In the genomic region with DNA sequence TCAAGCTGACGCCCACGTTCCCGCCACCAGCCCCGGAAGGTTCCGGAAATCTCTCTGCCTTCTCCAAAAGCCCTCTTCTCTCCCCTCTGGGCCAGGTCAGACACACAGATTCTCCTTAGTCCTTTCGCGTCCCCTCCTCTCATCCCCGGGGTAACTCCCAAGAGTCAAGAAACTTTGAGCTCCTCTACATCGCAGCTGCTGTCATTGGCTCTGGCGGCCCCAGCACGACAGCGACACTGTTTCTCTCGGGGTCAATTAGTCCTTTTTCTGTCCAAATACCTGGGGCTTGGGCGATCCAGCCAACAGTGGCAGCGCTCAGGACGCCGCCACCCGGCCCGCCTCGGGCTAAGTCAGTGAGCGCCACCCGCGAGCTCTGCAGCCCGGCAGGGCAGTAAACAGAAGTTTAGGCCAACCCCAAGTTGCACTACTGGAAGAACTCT, we compare ENCODE assay signal across 7 mouse cellular contexts. TPM values are rescaled to one million over a fixed set of nuclear protein-coding genes. Genes with fewer than 3 reads are reported as not detected.
DNase-seq lines count a peak whose midpoint lies in the region; ATAC-seq and TF ChIP-seq lines count a peak whose summit lies in the region.

No protein-coding gene starts in this region.

- peak overlapping the region; percentile 86 for H3K4me3 ChIP-seq in cerebellum, adult 2 months (replicated peaks; ENCODE audit: insufficient read depth, low read depth, low read length)
- peak overlapping the region; percentile 73 for H3K4me3 ChIP-seq in forebrain, postnatal 0 days (ENCODE audit: low read depth, low read length)
- peak overlapping the region; percentile 62 for H3K4me3 ChIP-seq in limb, embryonic 15.5 days
- peak overlapping the region; percentile 84 for H3K4me3 ChIP-seq in midbrain, postnatal 0 days (ENCODE audit: low read depth, low read length)

- no peak for TF ChIP-seq CTCF in cerebellum, adult 2 months (IDR thresholded peaks at IDR 0.05; ENCODE audit: borderline replicate concordance, insufficient read depth, low read depth, low read length)
- TF ChIP-seq CTCF in forebrain, postnatal 0 days (IDR thresholded peaks at IDR 0.05; ENCODE audit: low read depth) = no peak
- TF ChIP-seq CTCF in midbrain, postnatal 0 days (IDR thresholded peaks at IDR 0.05) = no peak

- peak; percentile 51 for DNase-seq in adrenal gland, postnatal 10 days
- peak; percentile 67 to 73 for DNase-seq in cerebellum, adult 2 months
- peak; percentile 33 for DNase-seq in forebrain, postnatal 0 days
- peak; percentile 72 for DNase-seq in kidney, adult 18-20 months
- DNase-seq in midbrain, postnatal 0 days (ENCODE audit: low spot score) = peak; percentile 57

- peak overlapping the region; percentile 96 for H3K4me2 ChIP-seq in forebrain, postnatal 0 days (ENCODE audit: low read depth)
- peak overlapping the region; percentile 100 for H3K4me2 ChIP-seq in limb, embryonic 15.5 days
- peak overlapping the region; percentile 97 for H3K4me2 ChIP-seq in midbrain, postnatal 0 days (ENCODE audit: low read depth, low read length, poor library complexity, severe bottlenecking)

- under 1% methylated on average over 24 of the region's 24 CpGs for WGBS in cerebellum, adult 2 months
- under 1% methylated on average over 24 of the region's 24 CpGs for WGBS in forebrain, postnatal 0 days
- under 1% methylated on average over 24 of the region's 24 CpGs for WGBS in limb, embryonic 15.5 days
- WGBS in midbrain, postnatal 0 days = under 1% methylated on average over 24 of the region's 24 CpGs

- no peaks in the 10 kb centered on the region for H3K4me1 ChIP-seq in cerebellum, adult 2 months (ENCODE audit: control insufficient read depth, insufficient read depth, low read length)
- H3K4me1 ChIP-seq in forebrain, postnatal 0 days (ENCODE audit: insufficient read depth) = peaks cover 8% of the 10 kb centered on the region; the same call in 1 of the 2 replicates
- H3K4me1 ChIP-seq in limb, embryonic 15.5 days = peaks cover 32% of the 10 kb centered on the region
- H3K4me1 ChIP-seq in midbrain, postnatal 0 days (ENCODE audit: insufficient read depth, low read length) = no peaks in the 10 kb centered on the region; the same call in 1 of the 2 replicates

- peak overlapping the region; percentile 40 for H3K9ac ChIP-seq in forebrain, postnatal 0 days
- H3K9ac ChIP-seq in limb, embryonic 15.5 days = peak overlapping the region; percentile 26; the same call in 1 of the 2 replicates
- peak overlapping the region; percentile 52 for H3K9ac ChIP-seq in midbrain, postnatal 0 days (replicated peaks; ENCODE audit: low read length, poor library complexity, severe bottlenecking)

- H3K36me3 ChIP-seq in forebrain, postnatal 0 days (ENCODE audit: insufficient read depth) = no peaks in the 10 kb centered on the region
- no peaks in the 10 kb centered on the region for H3K36me3 ChIP-seq in limb, embryonic 15.5 days
- no peaks in the 10 kb centered on the region for H3K36me3 ChIP-seq in midbrain, postnatal 0 days (ENCODE audit: insufficient read depth, low read length)

- H3K27ac ChIP-seq in cerebellum, adult 2 months (ENCODE audit: insufficient read depth, low read length) = peak overlapping the region; percentile 62; the same call in 1 of the 2 replicates
- peak overlapping the region; percentile 74 for H3K27ac ChIP-seq in forebrain, postnatal 0 days (ENCODE audit: low read depth, low read length)
- no peak overlapping the region for H3K27ac ChIP-seq in limb, embryonic 15.5 days
- peak overlapping the region; percentile 59 for H3K27ac ChIP-seq in midbrain, postnatal 0 days (ENCODE audit: low read depth, low read length)

- no peaks in the 10 kb centered on the region for H3K27me3 ChIP-seq in cerebellum, adult 2 months (ENCODE audit: control insufficient read depth, insufficient read depth, low read length)
- peaks cover 18% of the 10 kb centered on the region for H3K27me3 ChIP-seq in forebrain, postnatal 0 days (ENCODE audit: insufficient read depth, low read length)
- H3K27me3 ChIP-seq in limb, embryonic 15.5 days = peaks cover 62% of the 10 kb centered on the region
- H3K27me3 ChIP-seq in midbrain, postnatal 0 days (ENCODE audit: insufficient read depth, low read length) = no peaks in the 10 kb centered on the region

- no peaks in the 10 kb centered on the region for H3K9me3 ChIP-seq in forebrain, postnatal 0 days (ENCODE audit: low read length)
- no peaks in the 10 kb centered on the region for H3K9me3 ChIP-seq in limb, embryonic 15.5 days
- no peaks in the 10 kb centered on the region for H3K9me3 ChIP-seq in midbrain, postnatal 0 days (ENCODE audit: low read length)

- no peak for TF ChIP-seq POLR2A in cerebellum, adult 2 months (IDR thresholded peaks at IDR 0.05; ENCODE audit: borderline replicate concordance, insufficient read depth, low read length)

- no peak for ATAC-seq in forebrain, postnatal 0 days
- ATAC-seq in limb, embryonic 15.5 days (ENCODE audit: insufficient number of reproducible peaks, low FRiP score, low TSS enrichment, low read depth) = no peak
- ATAC-seq in midbrain, postnatal 0 days (ENCODE audit: low FRiP score) = peak; percentile 24; the same call in 1 of the 2 replicates
- no peak for ATAC-seq in frontal cortex, adult (ENCODE audit: low TSS enrichment)

RNA-seq across cellular contexts. Expression of a gene that starts 1.5 kb away (rescaled TPM):
- total RNA-seq in adrenal gland, postnatal 10 days (2021) = 1 to 10 TPM; 1.2 to 1.4 TPM
- 7.0 and 7.6 TPM in 2 replicates for polyA plus RNA-seq in cerebellum, adult 2 months (2012; rRNA removed)
- total RNA-seq in forebrain, postnatal 0 days (2014; rRNA removed) = 43.9 and 53.5 TPM in 2 replicates
- polyA plus RNA-seq in forebrain, postnatal 0 days (2015; fragmentation: Nextera tagmentation; extraction: Ambion mirVana) = 3.9 and 9.3 TPM in 2 replicates
- polyA plus RNA-seq in limb, embryonic 15.5 days (2015; fragmentation: Nextera tagmentation; extraction: Ambion mirVana) = 0.94 and 1.6 TPM in 2 replicates
- total RNA-seq in midbrain, postnatal 0 days (2014; rRNA removed) = 33.5 and 40.8 TPM in 2 replicates
- polyA plus RNA-seq in midbrain, postnatal 0 days (2015; fragmentation: Nextera tagmentation; extraction: Ambion mirVana) = 6.2 and 7.8 TPM in 2 replicates
